Mouse (Mus musculus): Measurements from ENCODE around the gene Selenos.

GRCm38 (mm10) chr7:66094141-66094540 lies 14.7 kb downstream of the Selenos start:
- no peak for TF ChIP-seq CTCF (IDR thresholded peaks at IDR 0.05; ENCODE audit: borderline replicate concordance, insufficient read depth, low read depth, low read length)
- no peak for TF ChIP-seq POLR2A (IDR thresholded peaks at IDR 0.05; ENCODE audit: borderline replicate concordance, insufficient read depth, low read length)
